Mouse (Mus musculus): Measurements from ENCODE around the gene Fbxo42. TPM values are rescaled to one million over a fixed set of nuclear protein-coding genes. Genes with fewer than 3 reads are reported as not detected.

Gene Fbxo42
- polyA plus RNA-seq (2012; ENCODE audit: low replicate concordance) = 14.4 and 15.2 TPM in 2 replicates

DNA sequence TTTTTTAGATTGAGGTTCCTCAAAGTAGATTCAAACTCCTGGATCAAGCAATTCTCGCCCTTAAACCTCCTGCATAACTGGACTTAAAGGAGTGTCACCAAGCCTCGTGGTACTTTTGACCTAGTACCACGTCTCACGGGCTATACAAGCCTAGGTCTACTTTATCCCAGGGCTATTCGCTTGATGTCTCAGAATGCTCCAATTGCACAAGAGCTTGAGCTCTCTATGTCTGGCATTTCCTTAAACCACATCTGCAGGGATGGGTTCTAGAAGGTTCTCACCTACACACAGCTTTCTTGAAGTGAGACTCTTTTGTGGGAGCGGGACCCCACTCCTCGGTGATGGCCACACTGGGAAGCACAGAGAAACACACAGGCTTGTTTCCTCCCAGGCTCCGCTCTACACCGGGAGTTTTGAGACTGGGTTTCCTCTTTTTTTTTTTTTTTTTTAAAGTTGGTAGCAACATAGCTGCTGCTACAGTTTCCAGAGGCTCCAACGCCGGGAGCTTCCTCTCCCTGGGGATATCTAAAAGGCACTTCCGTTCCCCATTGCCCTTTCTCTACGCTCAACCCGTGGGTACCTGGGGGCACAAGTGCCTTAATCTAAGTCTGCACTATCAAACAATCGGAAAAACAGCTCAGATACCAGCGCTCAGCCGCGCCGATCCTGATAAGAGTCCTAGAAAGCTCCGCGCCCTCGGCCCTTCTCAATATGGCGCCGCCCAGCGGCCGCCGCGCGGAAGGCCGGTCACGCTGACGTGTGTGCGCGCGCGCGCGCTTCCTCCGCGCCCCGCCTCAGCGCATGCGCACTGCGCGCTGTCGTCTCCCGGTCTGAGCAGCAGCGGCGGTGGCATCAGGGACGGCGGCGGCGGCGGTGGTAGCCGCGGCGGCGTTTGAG lies at the start of gene Fbxo42:
Gene Fbxo42, plus strand, starts transcription at position 802 of the 897 bp plus-strand sequence.

GRCm38 (mm10) chr4:141139116-141139970 lies 8.4 kb upstream of the Fbxo42 start, which contains the start of gene Szrd1:
Szrd1 (minus strand) TSS chr4:141139775.

GRCm38 (mm10) chr4:141213770-141214336 lies 66.1 kb downstream of the Fbxo42 start, which contains the start of gene Rsg1:
Rsg1 (plus strand) TSS chr4:141213956.

DNA sequence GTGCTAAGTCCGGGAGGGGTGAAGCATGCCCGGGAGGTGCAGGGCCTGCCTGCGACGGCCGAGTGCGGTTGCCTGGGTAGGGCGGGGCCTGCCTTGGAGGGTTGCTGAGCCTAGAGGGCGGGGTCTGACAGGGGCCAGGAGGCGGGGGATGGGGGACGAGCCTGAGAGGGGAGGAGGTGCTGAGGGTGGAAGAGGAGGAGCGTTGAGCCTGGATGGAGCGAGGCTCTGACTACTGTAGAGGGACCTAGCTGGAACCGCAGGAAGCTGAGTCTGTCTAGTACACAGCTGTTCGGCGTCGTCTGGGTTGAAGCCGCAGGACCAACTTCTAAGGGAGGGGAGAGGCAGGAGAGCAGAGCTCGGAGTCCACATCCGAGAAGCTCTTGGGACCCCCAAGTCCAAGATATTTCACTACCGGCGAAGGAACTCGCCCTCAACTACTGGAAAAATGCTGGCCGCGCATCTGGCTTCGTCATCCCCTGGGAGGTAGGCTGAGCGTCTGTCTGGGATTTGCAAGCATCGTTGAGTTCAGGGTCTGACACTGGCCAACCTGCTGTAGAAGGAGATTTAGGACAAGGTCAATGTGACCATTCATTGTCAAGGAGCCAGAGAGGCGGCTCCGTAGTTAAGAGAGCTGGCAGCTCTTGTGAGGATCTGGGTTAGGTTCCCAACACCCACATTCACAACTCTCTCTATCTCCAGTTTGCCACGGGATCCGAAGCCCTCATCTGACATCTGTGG lies 91.8 kb downstream of the Fbxo42 start, which contains the start of gene Arhgef19:
Gene Arhgef19, plus strand, starts transcription at position 112 of the 738 bp plus-strand sequence.

Other genes with a start within 250 kb of the Fbxo42 start
- gene Padi2, start 241.6 kb upstream of the Fbxo42 start, polyA plus RNA-seq (2012; ENCODE audit: low replicate concordance) = 2.1 and 4.3 TPM in 2 replicates
- 37.9 and 112 TPM in 2 replicates for gene Sdhb, start 186.7 kb upstream of the Fbxo42 start, polyA plus RNA-seq (2012; ENCODE audit: low replicate concordance)
- 168 and 403 TPM in 2 replicates for gene Atp13a2, start 161.0 kb upstream of the Fbxo42 start, polyA plus RNA-seq (2012; ENCODE audit: low replicate concordance)
- 0.22 TPM in 1 of 2 replicates, not detected in the other for gene Mfap2, start 137.5 kb upstream of the Fbxo42 start, polyA plus RNA-seq (2012; ENCODE audit: low replicate concordance)
- gene Crocc, start 87.4 kb upstream of the Fbxo42 start, polyA plus RNA-seq (2012; ENCODE audit: low replicate concordance) = 12.5 and 24.7 TPM in 2 replicates
- 133 and 149 TPM in 2 replicates for gene Necap2, start 69.6 kb upstream of the Fbxo42 start, polyA plus RNA-seq (2012; ENCODE audit: low replicate concordance)
- gene Spata21, start 59.6 kb upstream of the Fbxo42 start, polyA plus RNA-seq (2012; ENCODE audit: low replicate concordance) = not detected in 2 replicates
- 131 and 150 TPM in 2 replicates for gene Szrd1, start 8.1 kb upstream of the Fbxo42 start, polyA plus RNA-seq (2012; ENCODE audit: low replicate concordance)
- 0.49 and 0.60 TPM in 2 replicates for gene Rsg1, start 66.0 kb downstream of the Fbxo42 start, polyA plus RNA-seq (2012; ENCODE audit: low replicate concordance)
- 0.35 TPM in 1 of 2 replicates, not detected in the other for gene Arhgef19, start 91.6 kb downstream of the Fbxo42 start, polyA plus RNA-seq (2012; ENCODE audit: low replicate concordance)
- gene Epha2, start 153.3 kb downstream of the Fbxo42 start, polyA plus RNA-seq (2012; ENCODE audit: low replicate concordance) = 0.85 and 1.2 TPM in 2 replicates
- gene Fam131c, start 220.3 kb downstream of the Fbxo42 start, polyA plus RNA-seq (2012; ENCODE audit: low replicate concordance) = not detected in 2 replicates